Mouse (Mus musculus): ENCODE measurements around the gene Lta.
"Not testable (repeated sequence)": the region's sequence is repeated elsewhere in the genome, so short reads cannot be mapped to it uniquely, and the experiment has no call there.

The Lta gene

DNA sequence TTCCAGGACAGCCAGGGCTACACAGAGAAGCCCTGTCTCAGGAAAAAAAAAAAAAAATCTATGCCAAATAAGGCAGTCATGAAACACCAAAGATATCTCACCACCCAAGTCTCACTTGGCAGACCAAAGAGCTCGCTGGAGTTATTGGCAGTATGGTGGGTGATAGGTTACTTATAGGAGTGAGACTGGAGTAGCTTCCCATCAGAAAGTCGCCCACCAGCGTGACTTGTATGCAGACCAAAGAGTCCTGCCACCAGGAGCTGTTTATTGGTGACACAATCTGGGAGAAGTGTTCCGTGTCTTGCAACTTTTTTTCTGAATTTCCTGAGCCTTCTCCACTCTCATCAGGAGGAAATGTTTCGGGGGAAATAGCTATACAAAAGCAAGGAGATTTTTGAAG lies 34.5 kb upstream of the Lta start:
- no peak for DNase-seq

DNA sequence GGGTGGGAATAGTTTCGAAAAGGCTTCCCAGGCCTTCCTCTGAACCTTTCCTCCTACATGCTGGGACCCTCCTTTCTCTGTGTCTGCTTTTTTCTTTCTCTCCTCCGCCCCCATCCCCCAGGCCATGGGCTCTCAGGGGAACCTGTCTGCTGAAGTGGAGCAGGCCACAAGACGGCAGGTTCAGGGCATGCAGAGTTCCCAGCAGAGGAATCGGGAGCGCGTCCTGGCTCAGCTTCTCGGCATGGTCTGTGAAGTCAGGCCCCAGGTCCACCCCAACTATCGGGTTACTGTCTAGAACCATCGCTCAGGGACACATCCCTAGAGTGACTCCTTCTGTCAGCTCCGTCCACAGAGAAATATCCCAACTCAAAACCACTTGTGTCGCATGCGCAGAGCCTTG lies 32.4 kb upstream of the Lta start:
- no peak for DNase-seq

DNA sequence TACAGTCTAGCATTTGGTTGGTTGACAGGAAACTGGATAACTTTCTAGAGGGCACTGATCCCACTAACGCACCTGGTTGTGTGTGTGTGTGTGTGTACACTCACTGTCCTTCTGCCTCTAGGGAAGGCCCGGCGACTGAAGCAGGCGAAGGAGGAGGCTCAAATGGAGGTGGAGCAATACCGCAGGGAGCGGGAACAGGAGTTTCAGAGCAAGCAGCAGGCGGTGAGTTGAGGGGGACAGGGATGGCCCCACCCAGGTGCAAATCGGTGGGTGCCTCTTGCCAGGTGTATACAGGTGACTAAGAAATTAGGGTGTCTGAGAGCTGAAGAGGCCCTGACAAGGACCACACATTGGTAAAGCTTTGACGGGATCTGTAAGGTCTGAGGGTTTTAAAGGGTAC lies 31.8 kb upstream of the Lta start:
- no peak for DNase-seq

DNA sequence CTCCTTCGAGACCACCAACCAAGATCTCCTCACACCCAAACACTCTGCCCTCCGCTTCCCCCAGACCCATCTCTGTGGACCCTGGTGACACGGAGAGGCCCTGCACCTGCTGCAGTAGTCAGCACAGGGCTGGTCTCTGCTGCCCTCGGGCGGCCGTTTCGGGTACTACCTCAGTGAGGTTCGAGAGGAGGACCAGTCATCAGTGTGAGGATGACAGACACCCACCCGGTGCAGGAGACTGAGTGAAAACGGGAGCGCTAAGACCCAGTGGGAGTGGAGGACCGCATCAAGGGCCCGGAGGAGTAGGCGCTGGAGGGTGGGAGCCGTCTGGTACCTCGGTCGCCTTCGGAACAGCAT lies 31.2 kb upstream of the Lta start:
- DNase-seq = peak; percentile 99 to 100

DNA sequence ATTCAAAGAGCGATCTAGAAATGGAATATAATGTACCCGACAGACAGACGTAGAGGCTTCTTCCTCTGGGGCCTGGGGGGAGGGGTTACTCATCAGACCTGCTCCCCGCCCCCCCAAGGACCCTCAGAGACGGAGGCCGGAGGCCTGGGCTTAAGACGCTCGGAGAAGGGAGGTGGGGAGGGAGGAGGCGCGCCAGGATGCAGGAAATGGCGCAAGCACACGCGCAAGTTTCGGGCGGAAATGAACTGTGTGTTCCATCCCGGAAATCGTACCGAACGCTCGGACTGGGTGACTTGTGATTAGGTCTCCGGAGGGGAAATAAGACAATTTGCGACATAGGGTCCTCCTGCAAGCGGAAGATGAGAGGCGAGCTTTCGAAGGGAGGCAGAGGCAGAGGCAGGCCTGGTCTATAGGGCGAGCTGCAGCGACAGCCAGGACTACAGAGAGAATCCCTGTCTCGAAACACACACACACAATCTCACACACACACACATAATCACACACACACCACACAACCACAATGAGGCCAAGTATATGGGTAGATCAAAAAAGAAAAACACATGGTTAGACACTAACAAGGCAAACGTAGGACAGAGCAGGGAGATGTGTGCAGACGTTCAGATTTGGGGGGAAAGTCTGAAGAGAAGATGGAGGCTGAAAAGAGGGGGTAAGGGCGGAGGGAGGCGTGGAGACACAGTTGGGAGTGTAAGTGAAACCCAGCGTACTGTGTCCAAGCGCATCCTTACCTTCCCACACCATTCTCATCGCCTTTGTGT lies 30.7 kb upstream of the Lta start, which contains the start of gene Nfkbil1:
Gene Nfkbil1, minus strand, starts transcription at position 179 of the 776 bp plus-strand sequence.
- peak; percentile 85 to 87 for DNase-seq

DNA sequence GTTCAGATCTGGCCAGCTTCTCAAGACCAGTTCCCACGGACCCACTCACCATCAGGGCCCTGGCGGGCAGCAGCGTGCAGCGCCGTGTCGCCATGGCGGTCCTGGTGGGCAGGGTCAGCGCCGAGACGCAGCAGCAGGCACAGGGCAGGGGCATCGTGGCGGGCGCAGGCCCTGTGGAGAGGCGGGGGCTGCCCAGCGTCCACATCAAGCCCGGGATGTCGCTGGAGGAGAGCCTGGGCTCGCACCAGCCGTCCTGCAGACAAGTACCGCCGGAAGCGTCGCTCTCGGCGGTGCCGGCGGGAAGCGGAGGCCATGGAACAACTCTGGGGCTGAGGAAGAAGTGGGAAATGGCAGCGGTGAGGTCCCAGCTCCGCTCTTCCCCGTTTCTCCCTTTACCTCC lies 29.8 kb upstream of the Lta start:
- peak in 1 of 2 experiments; percentile 40 for DNase-seq

DNA sequence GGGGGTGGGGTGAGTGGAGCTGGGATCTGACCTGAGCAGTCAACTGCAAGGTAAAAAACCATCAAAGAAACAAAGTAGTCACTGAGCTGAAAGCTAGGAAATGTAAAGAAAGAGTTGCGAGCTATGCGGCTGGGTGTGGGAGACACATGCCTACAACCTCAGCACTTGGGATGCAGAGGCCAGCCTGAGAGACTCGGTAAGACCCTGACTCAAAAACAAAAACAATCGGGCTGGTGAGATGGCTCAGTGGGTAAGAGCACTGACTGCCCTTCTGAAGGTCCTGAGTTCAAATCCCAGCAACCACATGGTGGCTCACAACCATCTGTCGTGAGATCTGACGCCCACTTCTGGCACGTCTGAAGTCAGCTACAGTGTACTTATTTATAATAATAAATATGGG lies 28.9 kb upstream of the Lta start:
- not testable (repeated sequence) for DNase-seq

DNA sequence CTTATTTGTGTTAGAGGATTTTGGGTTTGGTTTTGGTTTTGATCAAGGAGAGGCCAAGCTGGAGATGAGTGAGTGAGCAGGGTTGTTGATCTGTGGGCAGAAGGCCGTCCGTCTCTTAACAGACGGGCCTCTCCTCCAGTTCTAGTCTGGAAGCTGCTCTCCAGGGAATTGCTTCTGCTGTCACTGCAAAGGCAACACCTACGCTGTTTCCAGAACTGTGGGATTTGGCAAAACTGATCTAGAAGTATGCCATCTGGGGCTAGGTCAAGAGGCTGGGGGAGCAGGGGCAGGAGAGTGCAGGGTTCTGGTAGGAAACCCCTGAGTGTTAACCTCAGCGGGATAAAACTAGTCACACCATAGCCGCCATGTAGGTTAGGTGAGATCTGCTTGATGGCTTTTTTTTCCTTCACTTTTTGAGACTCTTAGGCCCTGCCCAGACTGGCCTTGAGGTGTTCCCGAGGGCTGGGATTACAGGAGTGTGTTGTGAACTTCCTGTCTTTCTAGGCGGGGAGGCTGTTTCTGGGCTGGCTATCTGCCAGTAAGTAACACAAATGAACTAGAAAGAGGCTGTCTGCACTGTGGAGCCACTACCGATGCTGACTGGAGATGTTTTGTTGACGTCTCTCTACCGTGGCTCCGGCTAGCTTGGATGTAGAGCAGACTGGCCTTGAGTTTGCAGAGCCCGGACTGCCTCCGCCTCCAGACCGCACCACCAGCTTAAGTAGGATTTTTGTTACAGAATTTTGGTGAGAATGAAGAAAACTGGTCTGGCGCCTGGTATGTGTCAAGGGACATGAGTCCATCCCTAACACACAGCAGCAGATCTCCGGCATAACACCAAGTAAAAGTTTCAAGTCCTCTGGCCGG lies 28.2 kb upstream of the Lta start, which contains the start of gene Atp6v1g2:
Gene Atp6v1g2, plus strand, starts transcription at position 547 of the 867 bp plus-strand sequence.
- DNase-seq = no peak

DNA sequence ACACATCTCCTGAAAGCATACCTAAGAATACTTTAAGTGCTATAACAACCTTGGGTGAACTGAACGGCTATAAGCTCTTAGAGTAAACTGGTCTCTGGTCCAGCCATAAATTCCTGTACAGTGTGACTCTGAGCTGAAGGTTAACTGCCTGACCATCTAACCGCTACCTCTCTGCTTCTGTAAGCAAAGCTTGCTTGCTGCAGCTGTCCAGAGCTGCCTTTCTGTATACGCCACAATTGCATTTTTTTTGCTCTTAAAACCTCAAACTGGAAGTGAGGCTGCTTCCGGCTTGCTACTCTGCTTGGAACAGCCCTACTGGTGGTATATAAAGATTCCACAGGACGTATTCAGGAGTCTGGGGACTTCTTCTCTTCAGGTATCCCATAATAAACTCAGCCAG lies 27.5 kb upstream of the Lta start:
- peak; percentile 37 to 39 for DNase-seq

DNA sequence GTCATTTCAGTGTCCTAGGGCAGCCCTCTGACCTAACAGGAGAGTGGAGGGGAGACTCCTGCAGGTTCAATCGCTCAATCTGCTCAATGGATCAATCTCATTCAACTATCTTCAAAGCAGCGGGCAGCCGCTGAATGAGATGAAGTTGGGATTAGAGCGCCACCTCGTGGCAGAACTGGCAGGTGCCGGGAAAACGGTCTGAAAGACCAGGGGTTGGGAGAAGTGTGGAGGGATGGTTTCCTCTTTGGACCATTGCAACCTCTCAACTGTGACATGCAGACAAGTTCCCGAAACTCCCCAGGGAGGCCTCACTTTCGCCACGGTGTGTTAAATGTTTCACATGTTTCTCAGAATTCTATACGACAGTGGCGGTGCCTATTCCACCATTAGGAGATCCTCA lies 26.9 kb upstream of the Lta start:
- DNase-seq = peak; percentile 92 to 93

DNA sequence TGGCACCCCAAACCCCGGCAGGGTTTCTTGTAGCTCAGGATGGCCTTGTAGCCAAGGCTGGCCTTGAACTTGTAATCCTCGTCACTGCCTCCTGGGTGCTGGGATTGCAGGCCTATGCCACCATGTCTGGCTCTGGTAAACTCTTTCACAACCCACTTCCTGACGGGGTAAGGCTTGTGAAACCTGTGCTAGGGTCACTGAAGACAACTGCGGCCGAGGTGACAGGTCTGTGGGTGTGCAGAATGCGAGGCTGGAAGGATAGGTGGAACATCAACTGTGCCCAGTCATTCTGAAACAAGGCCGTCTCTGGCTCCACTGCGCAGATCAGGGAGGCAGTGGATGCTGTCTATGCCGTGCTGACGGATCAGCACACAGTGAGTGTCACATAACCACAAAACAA lies 25.9 kb upstream of the Lta start:
- no peak for DNase-seq

DNA sequence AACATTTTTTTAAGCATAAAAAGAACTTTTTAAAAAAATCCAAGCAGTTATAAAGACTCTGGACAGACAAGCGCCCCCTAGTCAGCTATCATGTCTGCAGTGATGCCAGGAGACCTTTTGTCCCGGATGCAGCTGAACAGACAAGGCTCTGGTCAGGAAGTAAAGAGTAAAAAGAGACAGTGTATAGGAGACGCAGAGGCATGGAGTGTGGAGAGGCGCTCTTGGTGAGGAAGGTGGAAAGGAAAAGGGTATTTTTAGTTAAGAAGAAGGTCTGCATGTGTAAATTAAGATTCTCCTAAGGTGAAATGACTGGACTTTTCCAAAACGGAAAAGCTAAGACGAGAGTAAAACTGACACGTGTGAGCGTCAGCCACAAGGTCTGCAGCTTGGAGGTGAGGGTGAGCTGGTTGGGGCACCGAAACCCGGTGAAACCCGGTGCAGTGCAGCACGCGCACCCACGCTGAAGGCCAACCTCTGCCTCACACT lies 21.5 kb upstream of the Lta start:
- DNase-seq = no peak

DNA sequence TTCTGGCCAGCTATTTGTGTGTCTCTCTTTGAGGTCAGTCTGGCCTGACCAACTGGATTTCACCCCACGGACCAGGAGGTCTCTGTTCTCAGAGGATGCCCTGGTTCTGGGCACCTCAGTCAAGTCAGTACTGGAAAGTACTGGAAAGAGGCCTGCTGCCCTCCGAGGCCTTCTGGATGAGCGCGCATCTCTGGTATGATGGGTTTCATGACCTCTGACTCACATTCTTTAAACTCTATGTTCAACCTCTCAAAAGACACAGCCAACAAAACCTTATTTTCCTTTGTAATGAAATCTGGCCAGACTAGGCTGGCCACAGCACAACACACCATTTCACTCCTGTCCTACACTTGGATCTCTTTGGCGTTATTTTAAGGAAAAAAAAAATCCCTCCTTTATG lies 20.3 kb upstream of the Lta start:
- DNase-seq = no peak

DNA sequence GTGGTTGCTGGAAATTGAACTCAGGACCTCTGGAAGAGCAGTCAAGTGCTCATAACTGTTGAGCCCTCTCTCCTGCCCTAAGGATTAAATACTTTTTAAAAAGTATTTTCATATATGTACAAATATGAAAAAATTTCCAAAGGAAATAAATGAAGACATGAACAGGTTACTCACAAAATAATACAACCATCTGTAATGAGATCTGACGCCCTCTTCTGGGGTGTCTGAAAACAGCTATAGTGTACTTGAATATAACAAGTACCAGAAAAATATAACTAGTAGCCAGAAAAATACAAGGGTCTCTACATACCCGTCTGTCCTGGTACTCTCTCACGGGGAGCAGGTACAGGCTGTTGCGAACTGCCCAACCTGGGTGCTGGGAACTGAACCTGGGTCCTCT lies 19.5 kb upstream of the Lta start:
- peak; percentile 47 to 53 for DNase-seq

DNA sequence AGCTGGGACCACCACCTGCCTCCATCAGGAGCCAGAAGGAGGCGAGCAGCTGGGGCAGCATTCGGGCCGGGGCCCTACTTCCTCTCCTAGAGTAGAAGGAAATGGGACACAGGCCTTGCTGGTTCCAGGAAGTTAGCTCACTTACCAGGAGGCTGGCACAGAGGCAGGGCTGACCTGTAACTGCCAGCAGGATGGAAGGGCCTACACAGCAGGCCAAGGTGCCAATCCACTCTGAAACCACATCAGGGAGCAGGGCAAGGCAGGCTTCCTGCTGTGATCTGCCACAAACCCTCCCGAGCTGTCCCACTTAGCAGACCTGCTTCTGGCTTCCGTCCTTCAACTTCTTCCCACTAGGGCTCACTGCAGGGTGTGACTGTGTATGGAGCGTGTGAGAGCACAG lies 17.1 kb upstream of the Lta start:
- no peak for DNase-seq

DNA sequence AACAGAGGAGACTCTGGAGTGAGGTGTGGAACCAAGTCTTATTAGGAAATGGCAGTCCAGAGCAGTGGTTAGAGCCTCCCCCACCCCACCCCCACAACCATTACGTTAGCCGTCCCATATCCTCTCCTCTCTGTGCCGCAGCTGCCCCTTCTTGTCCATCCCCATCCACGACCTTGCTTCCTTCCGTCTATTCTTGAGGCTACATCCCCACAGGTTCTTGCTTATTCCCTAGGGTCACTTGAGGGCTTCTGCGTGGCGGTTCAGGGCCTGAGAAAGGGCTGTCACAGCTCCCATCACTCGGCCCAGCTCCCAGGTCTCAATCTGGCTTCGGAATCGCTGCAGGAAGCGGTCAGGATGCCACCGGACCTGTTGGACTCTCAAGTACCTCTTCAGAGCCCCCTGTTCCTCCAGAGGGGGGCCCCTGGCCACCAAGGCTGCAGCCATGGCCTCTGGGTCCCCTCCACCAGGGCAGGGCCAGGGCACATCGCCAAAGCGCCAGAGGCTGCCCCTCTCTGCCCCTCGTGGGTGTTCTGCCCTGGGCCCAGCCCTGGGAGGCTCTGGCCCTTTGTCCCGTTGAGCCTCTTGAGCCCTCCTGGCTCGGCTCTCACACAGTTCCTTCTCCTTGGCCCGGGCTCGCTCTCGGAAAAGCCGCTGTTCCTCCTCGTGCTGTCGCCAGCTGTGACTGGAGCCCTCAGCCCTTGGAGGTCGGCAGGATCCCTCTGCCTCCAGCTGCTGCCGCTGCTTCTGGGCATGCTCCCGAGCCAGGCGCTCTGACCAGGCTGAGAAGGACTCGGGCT lies 15.2 kb upstream of the Lta start, which contains the start of gene Gm16181:
Gene Gm16181, plus strand, starts transcription at position 679 of the 797 bp plus-strand sequence.
- no peak for DNase-seq

DNA sequence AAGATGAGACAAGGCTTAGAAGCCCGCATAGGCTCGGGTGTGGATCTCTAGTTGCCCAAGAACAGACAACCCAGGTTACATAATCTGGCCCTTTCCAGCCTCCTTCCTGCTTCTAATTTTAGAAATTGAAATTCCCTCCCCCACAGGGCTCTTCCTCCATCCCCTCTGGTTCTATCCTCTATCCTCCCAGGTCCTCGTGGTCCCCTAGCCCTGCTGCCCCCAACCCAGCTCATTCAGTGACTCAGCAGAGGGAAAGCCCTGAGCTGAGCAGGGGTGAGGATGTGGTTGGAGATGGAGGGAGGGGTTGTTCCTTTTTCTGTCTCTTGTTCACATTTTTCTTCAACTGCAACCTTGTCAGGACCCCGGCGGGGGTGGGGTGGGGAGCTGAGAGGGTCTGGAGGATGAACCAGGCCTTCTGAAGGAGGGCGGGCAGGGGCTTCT lies 14.5 kb upstream of the Lta start:
- peak; percentile 73 to 75 for DNase-seq

DNA sequence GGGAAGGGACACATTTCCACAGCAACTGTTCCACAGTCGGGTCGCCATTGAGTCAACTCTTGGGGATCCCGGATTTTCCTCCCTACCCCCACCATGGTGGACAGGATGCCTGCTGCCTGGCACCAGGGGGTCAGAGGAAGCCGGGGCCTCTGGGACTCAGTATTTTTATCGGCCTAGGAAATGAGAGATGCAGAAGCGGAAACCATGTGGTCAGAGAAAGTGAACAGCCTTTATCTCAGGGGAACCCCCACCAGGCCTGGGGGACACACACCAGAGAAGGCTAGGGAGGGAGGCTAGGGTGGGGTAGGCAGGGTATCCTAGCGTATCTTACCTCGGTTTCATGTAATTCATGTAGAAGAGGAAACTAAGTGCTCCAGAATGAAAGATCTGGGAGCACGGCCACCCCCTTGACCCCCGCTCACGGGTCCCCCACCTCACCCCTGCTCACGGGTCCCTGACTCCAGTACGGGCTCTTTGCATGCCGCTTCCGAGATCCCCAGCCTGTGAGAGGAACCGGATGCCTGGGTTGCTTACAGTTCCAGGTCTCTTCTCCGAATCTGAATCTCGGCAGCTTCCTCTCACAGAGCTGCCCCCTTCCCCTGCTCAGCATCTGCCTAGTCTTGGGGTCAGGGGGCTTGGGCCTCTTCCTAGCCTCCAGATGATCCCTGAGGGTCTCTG lies 13.5 kb upstream of the Lta start:
- DNase-seq = peak; percentile 84 to 87

DNA sequence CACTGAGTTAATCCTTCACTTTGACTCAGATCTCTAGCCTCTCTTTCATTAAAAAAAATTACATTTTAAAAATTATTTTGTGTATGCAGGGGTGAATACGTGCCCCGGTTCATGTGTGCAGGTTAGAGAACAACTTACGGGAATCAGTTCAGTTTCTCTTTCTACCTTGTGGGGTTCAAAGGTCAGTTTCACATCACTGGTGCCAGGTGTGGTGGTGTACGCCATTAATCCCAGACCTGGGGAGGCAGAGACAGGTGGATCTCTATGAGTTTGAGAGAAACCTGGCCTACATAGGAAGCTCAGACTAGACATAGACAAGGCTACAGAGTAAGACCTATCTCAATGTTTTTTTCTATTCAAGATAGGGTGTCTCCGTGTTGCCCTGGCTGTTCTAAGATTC lies 7.9 kb upstream of the Lta start:
- no peak for DNase-seq

DNA sequence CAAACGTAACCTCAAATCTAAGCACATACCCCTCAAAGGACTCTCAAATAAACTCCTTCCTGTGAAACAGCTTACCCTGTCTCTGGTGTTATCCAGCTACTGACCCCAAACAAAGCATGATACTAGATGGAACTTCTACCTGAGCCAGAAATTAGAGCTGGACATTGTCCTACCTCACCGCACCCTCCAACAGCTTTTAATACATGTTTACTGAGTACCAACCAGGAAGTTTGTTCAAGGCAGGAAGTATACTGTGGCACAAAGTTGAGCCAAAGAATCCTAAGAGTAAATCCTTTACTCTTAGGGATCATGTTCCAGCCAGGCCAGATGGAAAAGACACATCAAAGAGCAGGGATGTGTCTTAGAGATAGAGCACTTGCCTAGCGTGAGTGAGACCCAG lies 5.4 kb upstream of the Lta start:
- no peak for DNase-seq

DNA sequence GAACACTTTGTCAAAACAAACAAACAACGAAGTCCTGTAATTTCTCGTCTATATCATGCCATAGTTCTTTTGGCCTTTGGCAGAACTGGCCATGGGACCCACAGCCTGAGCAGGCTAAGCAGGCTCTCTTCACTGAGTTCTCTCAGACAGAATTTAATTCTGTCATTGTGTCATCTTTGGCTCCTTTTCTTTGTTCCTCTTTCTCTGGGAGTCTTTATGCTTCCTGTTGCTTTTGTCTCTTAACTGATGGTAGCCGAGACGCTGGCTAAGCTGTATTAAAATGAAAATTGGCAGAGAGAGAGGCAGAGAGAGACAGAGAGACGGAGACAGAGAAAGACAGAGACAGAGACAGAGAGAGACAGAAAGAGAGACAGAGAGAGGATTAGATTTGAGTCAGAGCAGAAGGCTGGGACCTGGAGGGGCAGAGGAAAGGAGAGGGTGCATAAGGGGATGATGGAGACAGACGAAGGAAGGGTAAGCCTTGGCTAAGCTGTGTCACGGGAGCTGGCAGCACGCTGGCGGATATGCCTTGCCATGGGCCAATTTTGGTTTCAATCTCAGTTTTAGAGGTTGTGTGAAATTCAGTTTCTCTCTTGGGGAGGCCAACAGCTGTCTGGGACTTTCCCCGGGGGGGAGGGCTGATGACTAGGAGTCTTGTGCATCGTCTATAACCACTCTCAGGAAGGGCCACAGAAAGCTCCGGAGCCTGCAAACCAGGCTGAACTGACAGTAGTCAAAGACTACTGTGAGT lies 4.8 kb upstream of the Lta start:
- peak; percentile 85 to 88 for DNase-seq

DNA sequence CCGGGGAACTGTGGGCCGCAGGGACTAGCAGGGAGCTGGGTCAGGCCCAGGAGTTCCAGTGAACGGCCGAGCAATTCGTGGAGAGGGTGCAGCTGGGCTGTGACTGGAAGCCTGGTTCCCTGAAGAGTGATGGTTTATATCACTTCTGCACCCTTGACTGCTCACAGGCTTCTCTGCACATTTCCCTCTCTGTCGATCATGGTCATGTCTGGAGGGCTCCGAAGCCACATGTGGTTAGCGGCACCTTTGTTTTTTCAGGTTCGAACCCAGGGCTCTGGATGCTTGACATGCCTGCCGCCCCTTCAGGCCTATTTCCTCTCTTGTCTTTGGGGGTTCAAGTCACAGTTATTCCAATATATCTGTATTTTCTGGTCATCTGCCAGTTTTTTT lies 224 bp upstream of the Lta start:
- peak in 1 of 2 experiments; percentile 60 for DNase-seq

Data from B cell, adult 2 months (primary cell).